Mouse (Mus musculus): ENCODE measurements around the gene Slc20a1. TPM values are rescaled to one million over a fixed set of nuclear protein-coding genes. Genes with fewer than 3 reads are reported as not detected.

Gene Slc20a1
- total RNA-seq, 1 experiment, result 309 TPM

DNA sequence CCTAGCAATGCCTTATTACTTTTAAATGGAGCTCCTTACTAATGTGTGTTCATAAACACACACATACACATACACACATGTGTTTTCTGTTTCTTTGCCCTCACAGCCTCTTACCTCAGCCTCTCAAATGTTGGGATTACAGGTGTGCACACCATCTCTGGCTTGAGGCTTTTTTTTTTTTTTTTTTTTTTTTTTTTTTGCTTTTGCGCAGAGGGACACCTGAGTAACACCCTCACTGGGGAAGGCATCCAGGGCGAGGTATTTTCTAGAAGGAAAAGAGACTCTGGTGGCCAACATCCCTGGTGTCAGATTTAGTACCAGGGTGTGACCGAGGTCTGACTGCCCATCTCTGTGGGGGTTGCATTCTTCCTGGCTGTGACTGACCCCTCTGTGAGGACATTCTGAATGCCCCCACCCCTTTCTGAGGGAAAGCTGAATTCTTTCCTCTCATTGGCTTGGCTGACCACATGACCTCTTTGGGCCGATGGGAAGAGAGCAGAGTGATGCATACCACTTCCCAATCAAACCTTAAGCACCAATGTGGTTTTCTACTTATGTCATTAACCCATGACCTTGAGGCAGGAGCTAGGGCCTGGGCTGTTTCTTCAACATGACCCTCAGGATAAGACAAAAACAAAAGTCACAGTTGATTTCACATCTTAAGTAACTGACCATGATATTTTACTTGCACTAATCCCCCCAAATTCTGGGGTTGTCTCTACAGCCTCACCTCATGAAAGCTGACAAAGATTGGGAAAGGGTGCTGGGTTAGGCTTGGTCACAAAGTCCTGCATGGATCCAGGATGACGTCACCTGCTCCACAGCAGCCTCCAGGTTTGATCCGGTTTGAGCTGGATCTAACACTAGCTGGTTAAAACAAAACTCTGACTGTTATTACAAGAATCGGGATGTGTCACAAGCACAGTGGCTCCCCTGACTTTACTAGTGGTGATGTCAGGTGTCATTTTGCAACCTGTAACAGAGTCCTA is 43.6 kb downstream of the Slc20a1 start:
- DNase-seq (ENCODE audit: low read depth, low spot score), result no peak
- Histone ChIP-seq H3K36me3 (ENCODE audit: control insufficient read depth, insufficient read depth, low read length, poor library complexity, severe bottlenecking) (no peaks in the 10 kb centered on the region), H3K4me1 (ENCODE audit: control insufficient read depth in 2 of 2, insufficient read depth in 2 of 2, low read length in 2 of 2, poor library complexity in 1 of 2) (peaks cover 6 to 19% of the 10 kb centered on the region in 2 experiments; a peak in 3 of 4 replicates), H3K9me3 (ENCODE audit: control insufficient read depth, insufficient read depth, low read depth, low read length) (no peaks in the 10 kb centered on the region), H3K4me3 (ENCODE audit: insufficient read depth in 1 of 2, low read depth in 1 of 2, low read length in 2 of 2, poor library complexity in 1 of 2, severe bottlenecking in 1 of 2) (no peak overlapping the region), H3K27ac (ENCODE audit: insufficient read depth, low read depth, low read length, poor library complexity, severe bottlenecking) (0 out of 2 replicates have a peak overlapping the region, but pooled peaks have one; percentile 9), H3K9ac (ENCODE audit: insufficient read depth, low read depth, low read length, poor library complexity, severe bottlenecking) (no peak overlapping the region)
- TF ChIP-seq HCFC1 (IDR thresholded peaks at IDR 0.05; ENCODE audit: borderline replicate concordance, insufficient read depth, low read length) (no peak), ZNF384 (IDR thresholded peaks at IDR 0.05; ENCODE audit: low read depth, low read length) (peak; percentile 86), CHD2 (IDR thresholded peaks at IDR 0.05; ENCODE audit: low read depth, low read length) (no peak)
- in situ Hi-C loops (cut with MboI; ENCODE audit: low sequenced_read_pairs in 2 of 2, unreplicated experiment in 2 of 2), result no loop called here

DNA sequence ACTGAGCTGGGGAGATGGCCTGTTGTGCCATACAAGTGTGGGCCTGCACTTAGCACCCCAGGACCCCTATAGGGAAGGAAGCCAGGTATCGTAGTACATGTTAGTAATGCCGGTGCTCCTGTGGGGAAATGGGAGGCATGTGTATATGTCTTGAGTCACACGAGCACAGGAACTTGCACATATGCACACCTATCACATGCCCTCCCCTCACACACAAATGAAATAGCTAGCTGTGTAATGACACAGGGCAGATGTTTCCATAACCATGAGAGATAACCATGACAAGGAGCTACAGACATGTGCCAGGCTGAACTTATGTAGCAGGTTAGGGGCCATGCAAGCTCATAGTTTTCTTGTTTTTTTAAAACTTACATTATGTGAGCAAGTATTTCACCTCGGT is 44.4 kb downstream of the Slc20a1 start:
- DNase-seq (ENCODE audit: low read depth, low spot score), result no peak
- no peak overlapping the region for H3K4me3 ChIP-seq (ENCODE audit: insufficient read depth in 1 of 2, low read depth in 1 of 2, low read length in 2 of 2, poor library complexity in 1 of 2, severe bottlenecking in 1 of 2)
- no peak overlapping the region for H3K9ac ChIP-seq (ENCODE audit: insufficient read depth, low read depth, low read length, poor library complexity, severe bottlenecking)
- no peak for TF ChIP-seq ZNF384 (IDR thresholded peaks at IDR 0.05; ENCODE audit: low read depth, low read length)
- no peak for TF ChIP-seq MAFK (IDR thresholded peaks at IDR 0.05; ENCODE audit: insufficient read depth, low read depth, low read length)
- TF ChIP-seq HCFC1 (IDR thresholded peaks at IDR 0.05; ENCODE audit: borderline replicate concordance, insufficient read depth, low read length), result no peak
- no peak for TF ChIP-seq CHD2 (IDR thresholded peaks at IDR 0.05; ENCODE audit: low read depth, low read length)
- no peak for TF ChIP-seq ZC3H11A (IDR thresholded peaks at IDR 0.05; ENCODE audit: borderline replicate concordance, low read depth, low read length)
- H3K36me3 ChIP-seq (ENCODE audit: control insufficient read depth, insufficient read depth, low read length, poor library complexity, severe bottlenecking), result no peaks in the 10 kb centered on the region
- no peaks in the 10 kb centered on the region for H3K9me3 ChIP-seq (ENCODE audit: control insufficient read depth, insufficient read depth, low read depth, low read length)
- in situ Hi-C loops (cut with MboI; ENCODE audit: low sequenced_read_pairs in 2 of 2, unreplicated experiment in 2 of 2), result no loop called here
- peaks cover 6 to 26% of the 10 kb centered on the region in 2 experiments; a peak in 3 of 4 replicates for H3K4me1 ChIP-seq (ENCODE audit: control insufficient read depth in 2 of 2, insufficient read depth in 2 of 2, low read length in 2 of 2, poor library complexity in 1 of 2)
- H3K27ac ChIP-seq (ENCODE audit: insufficient read depth, low read depth, low read length, poor library complexity, severe bottlenecking), result no peak overlapping the region

- TF ChIP-seq ZC3H11A (IDR thresholded peaks at IDR 0.05; ENCODE audit: borderline replicate concordance, low read depth, low read length) (no peak), CHD2 (IDR thresholded peaks at IDR 0.05; ENCODE audit: low read depth, low read length) (no peak), MAFK (IDR thresholded peaks at IDR 0.05; ENCODE audit: insufficient read depth, low read depth, low read length) (no peak)
- Histone ChIP-seq H3K36me3 (ENCODE audit: control insufficient read depth, insufficient read depth, low read length, poor library complexity, severe bottlenecking) (no peaks in the 10 kb centered on the region), H3K4me3 (ENCODE audit: insufficient read depth in 1 of 2, low read depth in 1 of 2, low read length in 2 of 2, poor library complexity in 1 of 2, severe bottlenecking in 1 of 2) (no peak overlapping the region), H3K27ac (ENCODE audit: insufficient read depth, low read depth, low read length, poor library complexity, severe bottlenecking) (peak overlapping the region; percentile 15; the same call in 1 of the 2 replicates), H3K9ac (ENCODE audit: insufficient read depth, low read depth, low read length, poor library complexity, severe bottlenecking) (no peak overlapping the region), H3K4me1 (ENCODE audit: control insufficient read depth in 2 of 2, insufficient read depth in 2 of 2, low read length in 2 of 2, poor library complexity in 1 of 2) (peaks cover 6 to 26% of the 10 kb centered on the region in 2 experiments; a peak in 3 of 4 replicates), H3K9me3 (ENCODE audit: control insufficient read depth, insufficient read depth, low read depth, low read length) (no peaks in the 10 kb centered on the region)
- in situ Hi-C loops (cut with MboI; ENCODE audit: low sequenced_read_pairs in 2 of 2, unreplicated experiment in 2 of 2), result no loop called here
- DNase-seq (ENCODE audit: low read depth, low spot score), result no peak
Measured at GRCm38 (mm10) chr2:129243786-129244185, 45.2 kb downstream of the Slc20a1 start.

- TF ChIP-seq ZNF384 (IDR thresholded peaks at IDR 0.05; ENCODE audit: low read depth, low read length) (0 out of 2 replicates have a peak, but pooled peaks have one; percentile 13), CHD2 (IDR thresholded peaks at IDR 0.05; ENCODE audit: low read depth, low read length) (no peak), MAFK (IDR thresholded peaks at IDR 0.05; ENCODE audit: insufficient read depth, low read depth, low read length) (no peak), ZC3H11A (IDR thresholded peaks at IDR 0.05; ENCODE audit: borderline replicate concordance, low read depth, low read length) (no peak), HCFC1 (IDR thresholded peaks at IDR 0.05; ENCODE audit: borderline replicate concordance, insufficient read depth, low read length) (no peak)
- no peaks in the 10 kb centered on the region for H3K9me3 ChIP-seq (ENCODE audit: control insufficient read depth, insufficient read depth, low read depth, low read length)
- peak overlapping the region; percentile 23 to 39; a peak in 3 of 4 replicates for H3K4me3 ChIP-seq (ENCODE audit: insufficient read depth in 1 of 2, low read depth in 1 of 2, low read length in 2 of 2, poor library complexity in 1 of 2, severe bottlenecking in 1 of 2)
- peak overlapping the region; percentile 26; the same call in 1 of the 2 replicates for H3K9ac ChIP-seq (ENCODE audit: insufficient read depth, low read depth, low read length, poor library complexity, severe bottlenecking)
- no peaks in the 10 kb centered on the region for H3K36me3 ChIP-seq (ENCODE audit: control insufficient read depth, insufficient read depth, low read length, poor library complexity, severe bottlenecking)
- peak overlapping the region; percentile 69 for H3K27ac ChIP-seq (ENCODE audit: insufficient read depth, low read depth, low read length, poor library complexity, severe bottlenecking)
- in situ Hi-C loops (cut with MboI; ENCODE audit: low sequenced_read_pairs in 2 of 2, unreplicated experiment in 2 of 2), result no loop called here
- H3K4me1 ChIP-seq (ENCODE audit: control insufficient read depth in 2 of 2, insufficient read depth in 2 of 2, low read length in 2 of 2, poor library complexity in 1 of 2), result peaks cover 6 to 28% of the 10 kb centered on the region in 2 experiments; a peak in 3 of 4 replicates
- no peak for DNase-seq (ENCODE audit: low read depth, low spot score)
Measured at GRCm38 (mm10) chr2:129244446-129245120, 46.0 kb downstream of the Slc20a1 start.

All from ES-E14 (cell line).